Mouse (Mus musculus): Measurements from ENCODE around the gene Pmf1.

DNA sequence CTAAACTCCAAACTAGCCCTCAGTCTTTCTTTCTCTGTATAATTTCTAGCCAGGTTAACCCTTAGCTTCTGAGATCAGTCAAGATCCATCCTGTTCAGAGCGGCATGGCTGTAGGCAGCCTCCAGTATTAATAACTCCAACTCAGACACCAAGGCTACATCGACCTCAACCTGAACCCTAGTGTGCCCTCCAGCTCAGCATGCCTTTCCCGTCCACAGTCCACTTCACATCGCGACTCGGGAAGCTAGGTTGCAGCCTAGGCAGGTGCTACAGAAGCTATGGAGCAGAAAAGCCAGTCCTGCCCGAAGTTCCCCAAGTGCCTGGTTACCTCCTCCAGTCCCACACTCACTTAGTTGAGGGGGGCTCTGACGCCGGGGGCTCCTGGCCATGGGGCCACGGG lies 27.3 kb upstream of the Pmf1 start:
- TF ChIP-seq GATA1 (IDR thresholded peaks at IDR 0.05; ENCODE audit: borderline replicate concordance, low read length): no peak
- TF ChIP-seq FLI1 (IDR thresholded peaks at IDR 0.05; ENCODE audit: low read length): no peak

Measured in megakaryocyte, embryonic 14.5 days (primary cell).